Mouse (Mus musculus) ES-Bruce4 (cell line): ENCODE measurements around the gene Tlr9. TPM values are rescaled to one million over a fixed set of nuclear protein-coding genes. Genes with fewer than 3 reads are reported as not detected.

Source experiments
- H3K27ac ChIP-seq: 2 replicates; pipeline ENCODE4 v1.5.1; 2012; ENCODE audit warnings: low read length, inconsistent platforms; ENCODE audit not compliant: insufficient read depth
- H3K27me3 ChIP-seq: 2 replicates; pipeline ENCODE4 v1.6.1; 2012; ENCODE audit warnings: mild to moderate bottlenecking, low read length, inconsistent platforms; ENCODE audit not compliant: control insufficient read depth, poor library complexity, insufficient read depth, severe bottlenecking
- H3K36me3 ChIP-seq: 2 replicates; pipeline ENCODE4 v1.6.1; 2012; ENCODE audit warnings: inconsistent platforms, mild to moderate bottlenecking, low read length, moderate library complexity; ENCODE audit not compliant: control insufficient read depth, poor library complexity, insufficient read depth, severe bottlenecking
- H3K4me1 ChIP-seq: one replicate; pipeline ENCODE4 v1.8.1; 2011; ENCODE audit warnings: low read length; ENCODE audit not compliant: control insufficient read depth, insufficient read depth
- H3K4me3 ChIP-seq: 2 replicates; pipeline ENCODE4 v1.5.1; 2011; ENCODE audit warnings: low read depth, mild to moderate bottlenecking, low read length
- H3K9ac ChIP-seq: 2 replicates; pipeline ENCODE4 v1.6.1; 2012; ENCODE audit warnings: low read depth, mild to moderate bottlenecking, inconsistent platforms; ENCODE audit not compliant: poor library complexity, severe bottlenecking
- H3K9me3 ChIP-seq: replicated peaks from 2 replicates; pipeline ENCODE4 v1.6.1; 2012; ENCODE audit warnings: mild to moderate bottlenecking, low read length, inconsistent platforms; ENCODE audit not compliant: control insufficient read depth, poor library complexity, insufficient read depth, severe bottlenecking
- CTCF ChIP-seq: IDR thresholded peaks from one replicate; pipeline ENCODE4 v1.8.1; 2011; ENCODE audit warnings: low read depth, low read length
- EP300 ChIP-seq: IDR thresholded peaks from 2 replicates; pipeline ENCODE4 v1.6.1; 2011; ENCODE audit warnings: low read depth, low read length; ENCODE audit not compliant: insufficient read depth
- POLR2A ChIP-seq: IDR thresholded peaks from one replicate; pipeline ENCODE4 v1.8.1; 2011; ENCODE audit warnings: low read length; ENCODE audit not compliant: insufficient read depth
- polyA plus RNA-seq: library from polyadenylated mRNA; stranded (reverse); fragments of >200 nt; gene quantifications from 2 replicates; pipeline ENCODE4 v1.2.4, GENCODE M21; 2011; ENCODE audit warnings: low read depth; ENCODE audit not compliant: missing spikeins, insufficient read depth, insufficient read length

Gene Tlr9
- polyA plus RNA-seq, 1 experiment, result not detected

DNA sequence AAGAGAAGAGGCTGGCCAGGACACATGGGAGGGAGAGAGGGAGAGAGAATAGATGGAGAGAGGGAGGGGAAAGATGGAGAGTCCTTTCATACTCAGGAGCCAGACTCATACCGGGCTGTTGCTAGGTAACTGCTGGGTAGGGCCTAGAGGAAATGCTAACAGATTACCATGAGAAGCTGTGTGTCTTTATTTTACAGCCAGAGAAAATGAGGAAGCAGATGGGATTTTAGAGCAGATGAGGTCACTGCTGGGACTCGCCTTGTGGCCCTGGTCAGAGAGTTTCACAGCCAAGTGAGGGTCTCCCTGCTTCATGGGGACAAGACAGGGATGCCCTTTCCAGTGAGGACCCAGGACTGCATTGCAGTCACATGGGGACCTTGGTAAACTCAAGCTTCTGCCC is 47.5 kb downstream of the Tlr9 start:
- H3K4me3 ChIP-seq, result no peak overlapping the region
- no peaks in the 10 kb centered on the region for H3K27me3 ChIP-seq
- H3K9me3 ChIP-seq, result no peaks in the 10 kb centered on the region
- H3K4me1 ChIP-seq, result peaks cover 2% of the 10 kb centered on the region
- no peak overlapping the region for H3K27ac ChIP-seq
- no peak for TF ChIP-seq CTCF
- no peak for TF ChIP-seq EP300
- TF ChIP-seq POLR2A, result no peak
- no peaks in the 10 kb centered on the region for H3K36me3 ChIP-seq
- no peak overlapping the region for H3K9ac ChIP-seq

DNA sequence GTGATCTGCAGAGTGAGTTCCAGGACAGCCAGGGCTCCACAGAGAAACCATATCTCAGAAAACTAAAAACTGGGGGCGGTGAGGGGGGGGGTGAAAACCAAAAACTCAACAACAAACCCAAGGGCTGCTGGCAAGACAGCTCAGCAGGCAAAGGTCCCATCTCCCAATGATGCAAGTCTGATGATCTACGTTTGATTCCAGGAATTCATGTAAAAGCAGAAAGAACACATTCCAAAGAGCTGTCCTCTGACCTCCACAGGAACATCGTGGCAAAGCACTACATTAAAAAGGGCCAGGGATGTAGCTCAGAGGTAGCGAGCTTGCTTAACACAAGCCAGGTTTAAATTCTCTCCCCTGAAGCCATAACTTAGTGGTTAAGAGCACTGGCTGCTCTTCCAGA is 48.3 kb downstream of the Tlr9 start:
- TF ChIP-seq EP300, result no peak
- Histone ChIP-seq H3K27ac (no peak overlapping the region), H3K4me3 (no peak overlapping the region), H3K36me3 (no peaks in the 10 kb centered on the region), H3K9ac (no peak overlapping the region), H3K27me3 (no peaks in the 10 kb centered on the region), H3K9me3 (no peaks in the 10 kb centered on the region), H3K4me1 (peaks cover 2% of the 10 kb centered on the region)

DNA sequence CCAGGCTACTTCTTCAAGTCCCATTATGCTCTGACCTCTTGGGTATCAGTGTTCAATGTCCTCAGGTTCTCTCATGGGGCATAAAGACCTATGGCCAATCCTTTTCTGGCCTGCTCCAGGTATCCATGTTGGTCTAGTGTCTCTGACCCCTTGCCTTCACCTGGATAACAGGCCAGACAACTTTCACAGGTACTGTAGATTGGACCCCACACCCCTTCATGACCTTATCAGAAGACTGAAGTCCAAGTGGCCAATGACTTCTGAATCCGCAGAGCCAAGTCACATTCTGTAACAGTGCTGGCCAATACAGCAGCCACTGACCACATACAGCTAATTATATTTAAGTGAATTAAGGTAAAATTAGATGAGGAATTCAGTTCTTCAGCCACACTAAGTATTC is 49.9 kb downstream of the Tlr9 start:
- Histone ChIP-seq H3K27ac (no peak overlapping the region), H3K9ac (no peak overlapping the region), H3K4me1 (peaks cover 2% of the 10 kb centered on the region), H3K4me3 (no peak overlapping the region), H3K36me3 (no peaks in the 10 kb centered on the region), H3K27me3 (no peaks in the 10 kb centered on the region), H3K9me3 (no peaks in the 10 kb centered on the region)
- TF ChIP-seq CTCF (no peak), POLR2A (no peak), EP300 (no peak)

DNA sequence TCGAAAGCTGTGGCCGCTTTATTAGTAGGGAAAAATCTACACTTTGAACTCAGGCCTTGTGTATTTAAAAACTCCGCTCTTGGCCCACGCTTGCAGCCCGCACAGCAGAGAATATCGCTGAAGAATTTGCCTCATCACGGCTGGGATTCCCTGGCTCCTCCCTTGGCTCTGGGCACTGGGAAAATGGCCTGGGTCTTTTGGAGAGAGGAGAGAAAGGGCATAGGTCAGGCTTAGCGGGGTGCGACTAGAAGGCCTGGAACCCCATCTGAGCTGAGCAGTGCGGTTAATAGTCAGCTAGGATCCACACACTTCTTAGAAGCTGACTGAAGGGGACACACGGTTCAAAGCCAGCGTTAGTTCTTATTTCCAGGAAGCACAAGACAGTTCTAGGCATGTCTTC is 50.9 kb downstream of the Tlr9 start:
- Histone ChIP-seq H3K27me3 (no peaks in the 10 kb centered on the region), H3K9me3 (no peaks in the 10 kb centered on the region), H3K36me3 (no peaks in the 10 kb centered on the region), H3K27ac (no peak overlapping the region), H3K4me3 (no peak overlapping the region), H3K9ac (no peak overlapping the region), H3K4me1 (peaks cover 2% of the 10 kb centered on the region)
- TF ChIP-seq POLR2A (no peak), CTCF (no peak), EP300 (no peak)

DNA sequence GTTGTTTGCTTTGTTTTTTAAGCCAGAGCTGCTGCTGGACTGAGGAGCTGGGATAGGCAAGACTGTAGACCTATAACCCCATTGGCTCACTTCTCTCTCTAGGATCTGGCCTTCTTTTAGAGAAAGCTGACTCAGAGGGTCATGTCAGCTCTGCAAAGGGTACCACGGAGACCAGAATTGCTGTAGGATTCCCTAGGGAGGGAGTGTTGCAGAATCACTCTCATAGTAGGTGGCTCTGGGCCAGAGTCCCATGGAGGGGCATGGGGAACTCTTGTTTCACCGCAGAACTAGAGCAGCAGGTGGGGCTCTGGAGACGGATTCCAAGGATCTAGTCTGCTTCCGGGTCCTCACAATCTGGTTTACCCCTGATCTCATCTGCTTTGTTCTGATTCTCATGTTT is 51.4 kb downstream of the Tlr9 start:
- no peaks in the 10 kb centered on the region for H3K9me3 ChIP-seq
- TF ChIP-seq POLR2A (no peak), EP300 (no peak), CTCF (no peak)
- H3K9ac ChIP-seq, result no peak overlapping the region
- H3K27me3 ChIP-seq, result no peaks in the 10 kb centered on the region
- no peak overlapping the region for H3K27ac ChIP-seq
- H3K36me3 ChIP-seq, result no peaks in the 10 kb centered on the region
- peaks cover 2% of the 10 kb centered on the region for H3K4me1 ChIP-seq
- H3K4me3 ChIP-seq, result no peak overlapping the region

DNA sequence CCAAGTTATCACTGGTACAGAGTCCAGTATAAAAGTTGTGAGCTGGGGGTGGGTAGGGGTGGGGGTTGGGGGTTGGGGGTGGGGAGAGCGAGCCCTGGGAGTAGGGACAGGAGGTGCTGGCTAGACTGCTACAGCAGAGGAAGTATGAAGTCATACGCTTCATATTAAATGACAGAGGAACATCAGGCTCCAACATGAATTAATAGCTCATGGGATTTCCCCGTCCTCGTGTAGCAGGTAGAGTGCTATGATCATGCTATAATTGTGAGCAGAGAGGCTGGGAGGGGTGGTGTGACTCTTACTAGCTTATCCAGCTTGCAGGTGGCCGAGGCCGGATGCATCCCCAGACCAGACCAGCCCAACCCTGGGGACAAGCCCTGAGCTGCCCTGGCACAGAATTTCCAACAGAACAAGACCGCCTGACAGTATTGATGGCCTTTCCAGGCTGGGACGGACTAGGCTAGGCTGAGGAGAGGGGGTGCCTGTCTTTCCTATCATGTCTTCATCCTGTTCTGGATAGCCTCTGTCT is 52.3 kb downstream of the Tlr9 start:
- no peak for TF ChIP-seq POLR2A
- no peak for TF ChIP-seq CTCF
- TF ChIP-seq EP300, result no peak
- Histone ChIP-seq H3K27me3 (no peaks in the 10 kb centered on the region), H3K4me1 (no peaks in the 10 kb centered on the region), H3K9me3 (no peaks in the 10 kb centered on the region), H3K36me3 (no peaks in the 10 kb centered on the region), H3K9ac (no peak overlapping the region), H3K4me3 (no peak overlapping the region), H3K27ac (no peak overlapping the region)
